Mouse (Mus musculus): ENCODE data around the gene Oxt. TPM values are rescaled to one million over a fixed set of nuclear protein-coding genes. Genes with fewer than 3 reads are reported as not detected.
"Not testable (repeated sequence)": the region's sequence is repeated elsewhere in the genome, so short reads cannot be mapped to it uniquely, and the experiment has no call there.

The Oxt gene
- polyA plus RNA-seq, 1 experiment from 2014 or later = not detected

- ATAC-seq (ENCODE audit: low read depth) = no peak
- H3K27ac ChIP-seq (ENCODE audit: low read depth, low read length) = no peak overlapping the region
- no peaks in the 10 kb centered on the region for H3K27me3 ChIP-seq (ENCODE audit: control insufficient read depth, insufficient read depth, low read length)
- no peaks in the 10 kb centered on the region for H3K9me3 ChIP-seq (ENCODE audit: control insufficient read depth, low read length)
- peaks cover 12% of the 10 kb centered on the region for H3K36me3 ChIP-seq (ENCODE audit: control insufficient read depth, insufficient read depth, low read length)
- H3K9ac ChIP-seq (replicated peaks; ENCODE audit: low read depth, low read length) = no peak overlapping the region
- no peak overlapping the region for H3K4me3 ChIP-seq (ENCODE audit: low read depth, low read length)
- no peak overlapping the region for H3K4me2 ChIP-seq (ENCODE audit: low read depth, low read length)
- H3K4me1 ChIP-seq (ENCODE audit: control insufficient read depth, insufficient read depth, low read length) = peaks cover 2% of the 10 kb centered on the region; the same call in 1 of the 2 replicates
Measured at GRCm38 (mm10) chr2:130569926-130570325, 6.0 kb upstream of the Oxt start.

GRCm38 (mm10) chr2:130574960-130575359 is 1.0 kb upstream of the Oxt start:
- 83% methylated on average over 5 of the region's 5 CpGs for WGBS
- peaks cover 37% of the 10 kb centered on the region for H3K27me3 ChIP-seq (ENCODE audit: control insufficient read depth, insufficient read depth, low read length)

GRCm38 (mm10) chr2:130576564-130576963 is 591 bp downstream of the Oxt start:
- not testable (repeated sequence) for H3K4me1 ChIP-seq (ENCODE audit: control insufficient read depth, insufficient read depth, low read length); H3K27ac ChIP-seq (ENCODE audit: low read depth, low read length); H3K9me3 ChIP-seq (ENCODE audit: control insufficient read depth, low read length); ATAC-seq (ENCODE audit: low read depth); H3K36me3 ChIP-seq (ENCODE audit: control insufficient read depth, insufficient read depth, low read length)
- peaks cover 42% of the 10 kb centered on the region for H3K27me3 ChIP-seq (ENCODE audit: control insufficient read depth, insufficient read depth, low read length)
- H3K4me3 ChIP-seq (ENCODE audit: low read depth, low read length) = peak overlapping the region; percentile 19
- H3K9ac ChIP-seq (replicated peaks; ENCODE audit: low read depth, low read length) = 0 out of 2 replicates have a peak overlapping the region, but pooled peaks have one; percentile 7
- 2% methylated on average over 29 of the region's 32 CpGs for WGBS
- peak overlapping the region; percentile 40 for H3K4me2 ChIP-seq (ENCODE audit: low read depth, low read length)

More at GRCm38 (mm10) chr2:130574960-130575359, 1.0 kb upstream of the Oxt start:
- Histone ChIP-seq H3K4me1 (ENCODE audit: control insufficient read depth, insufficient read depth, low read length) (0 out of 2 replicates have a peak, but pooled peaks cover 3% of the 10 kb centered on the region), H3K36me3 (ENCODE audit: control insufficient read depth, insufficient read depth, low read length) (no peaks in the 10 kb centered on the region), H3K4me2 (ENCODE audit: low read depth, low read length) (no peak overlapping the region), H3K4me3 (ENCODE audit: low read depth, low read length) (no peak overlapping the region), H3K9ac (replicated peaks; ENCODE audit: low read depth, low read length) (no peak overlapping the region), H3K9me3 (ENCODE audit: control insufficient read depth, low read length) (no peaks in the 10 kb centered on the region), H3K27ac (ENCODE audit: low read depth, low read length) (no peak overlapping the region)
- no peak for ATAC-seq (ENCODE audit: low read depth)

DNA sequence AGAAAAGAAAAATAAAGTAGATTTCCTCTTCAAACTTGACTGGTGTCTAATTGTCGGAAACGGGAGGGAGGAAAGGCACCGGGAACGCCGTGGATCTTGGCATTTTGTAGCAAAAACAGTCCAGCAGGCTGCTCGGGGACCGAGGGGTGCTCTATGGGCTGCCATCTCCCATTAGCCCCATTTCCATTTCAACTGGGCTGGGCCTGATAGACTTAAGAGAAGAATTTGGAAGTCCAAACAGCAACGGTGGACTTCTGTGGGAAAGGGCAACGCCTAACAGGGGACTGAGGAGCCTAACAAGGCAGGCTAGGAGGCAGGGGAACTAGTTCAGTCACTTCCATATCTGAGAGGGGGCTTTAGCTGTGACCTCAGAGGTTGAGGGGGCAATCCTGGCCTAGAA is 1.0 kb downstream of the Oxt start:
- Histone ChIP-seq H3K36me3 (ENCODE audit: control insufficient read depth, insufficient read depth, low read length) (no peaks in the 10 kb centered on the region), H3K4me3 (ENCODE audit: low read depth, low read length) (peak overlapping the region; percentile 19), H3K9me3 (ENCODE audit: control insufficient read depth, low read length) (no peaks in the 10 kb centered on the region), H3K27ac (ENCODE audit: low read depth, low read length) (no peak overlapping the region), H3K27me3 (ENCODE audit: control insufficient read depth, insufficient read depth, low read length) (peaks cover 42% of the 10 kb centered on the region), H3K4me2 (ENCODE audit: low read depth, low read length) (no peak overlapping the region; the same call in 1 of the 2 replicates), H3K4me1 (ENCODE audit: control insufficient read depth, insufficient read depth, low read length) (0 out of 2 replicates have a peak, but pooled peaks cover 3% of the 10 kb centered on the region), H3K9ac (replicated peaks; ENCODE audit: low read depth, low read length) (no peak overlapping the region)
- no peak for ATAC-seq (ENCODE audit: low read depth)
- WGBS = 1% methylated on average over 9 of the region's 9 CpGs

DNA sequence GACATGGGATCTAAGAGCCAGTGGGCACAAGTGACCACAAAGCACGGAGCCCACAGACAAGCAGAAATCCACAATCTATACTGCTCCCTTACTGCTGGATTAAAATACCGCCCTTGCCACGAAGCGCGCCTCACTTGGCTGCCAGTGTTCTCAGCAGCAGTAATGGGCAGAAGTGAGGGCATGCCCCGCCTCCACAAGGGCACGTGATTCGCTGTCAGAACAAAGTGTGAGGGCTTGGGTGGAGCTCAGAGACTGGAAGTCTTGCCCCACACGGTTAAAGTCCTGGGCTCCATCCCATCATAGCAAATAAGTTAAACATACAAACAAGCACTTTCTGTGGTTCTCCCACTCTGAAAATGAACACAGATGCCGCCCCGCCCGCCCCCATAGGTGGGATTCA is 1.7 kb downstream of the Oxt start:
- Histone ChIP-seq H3K36me3 (ENCODE audit: control insufficient read depth, insufficient read depth, low read length) (no peaks in the 10 kb centered on the region), H3K9ac (replicated peaks; ENCODE audit: low read depth, low read length) (no peak overlapping the region), H3K9me3 (ENCODE audit: control insufficient read depth, low read length) (no peaks in the 10 kb centered on the region), H3K4me3 (ENCODE audit: low read depth, low read length) (no peak overlapping the region), H3K27ac (ENCODE audit: low read depth, low read length) (no peak overlapping the region), H3K4me2 (ENCODE audit: low read depth, low read length) (no peak overlapping the region), H3K27me3 (ENCODE audit: control insufficient read depth, insufficient read depth, low read length) (peaks cover 47% of the 10 kb centered on the region), H3K4me1 (ENCODE audit: control insufficient read depth, insufficient read depth, low read length) (0 out of 2 replicates have a peak, but pooled peaks cover 3% of the 10 kb centered on the region)
- ATAC-seq (ENCODE audit: low read depth) = no peak
- WGBS = 5% methylated on average over 12 of the region's 12 CpGs

GRCm38 (mm10) chr2:130578148-130578547 is 2.2 kb downstream of the Oxt start:
- 0 out of 2 replicates have a peak, but pooled peaks cover 3% of the 10 kb centered on the region for H3K4me1 ChIP-seq (ENCODE audit: control insufficient read depth, insufficient read depth, low read length)
- 11% methylated on average over 11 of the region's 11 CpGs for WGBS
- no peak overlapping the region for H3K27ac ChIP-seq (ENCODE audit: low read depth, low read length)
- no peak overlapping the region for H3K4me3 ChIP-seq (ENCODE audit: low read depth, low read length)
- H3K27me3 ChIP-seq (ENCODE audit: control insufficient read depth, insufficient read depth, low read length) = peaks cover 49% of the 10 kb centered on the region
- no peak for ATAC-seq (ENCODE audit: low read depth)
- no peaks in the 10 kb centered on the region for H3K9me3 ChIP-seq (ENCODE audit: control insufficient read depth, low read length)
- no peaks in the 10 kb centered on the region for H3K36me3 ChIP-seq (ENCODE audit: control insufficient read depth, insufficient read depth, low read length)
- no peak overlapping the region for H3K4me2 ChIP-seq (ENCODE audit: low read depth, low read length)
- H3K9ac ChIP-seq (replicated peaks; ENCODE audit: low read depth, low read length) = no peak overlapping the region

- Histone ChIP-seq H3K27me3 (ENCODE audit: control insufficient read depth, insufficient read depth, low read length) (peaks cover 49% of the 10 kb centered on the region), H3K9ac (replicated peaks; ENCODE audit: low read depth, low read length) (no peak overlapping the region), H3K4me1 (ENCODE audit: control insufficient read depth, insufficient read depth, low read length) (0 out of 2 replicates have a peak, but pooled peaks cover 3% of the 10 kb centered on the region), H3K27ac (ENCODE audit: low read depth, low read length) (no peak overlapping the region), H3K4me2 (ENCODE audit: low read depth, low read length) (no peak overlapping the region), H3K9me3 (ENCODE audit: control insufficient read depth, low read length) (no peaks in the 10 kb centered on the region), H3K36me3 (ENCODE audit: control insufficient read depth, insufficient read depth, low read length) (no peaks in the 10 kb centered on the region), H3K4me3 (ENCODE audit: low read depth, low read length) (no peak overlapping the region)
- ATAC-seq (ENCODE audit: low read depth) = no peak
- 6% methylated on average over 8 of the region's 8 CpGs for WGBS
Measured at GRCm38 (mm10) chr2:130579791-130580190, 3.8 kb downstream of the Oxt start.

DNA sequence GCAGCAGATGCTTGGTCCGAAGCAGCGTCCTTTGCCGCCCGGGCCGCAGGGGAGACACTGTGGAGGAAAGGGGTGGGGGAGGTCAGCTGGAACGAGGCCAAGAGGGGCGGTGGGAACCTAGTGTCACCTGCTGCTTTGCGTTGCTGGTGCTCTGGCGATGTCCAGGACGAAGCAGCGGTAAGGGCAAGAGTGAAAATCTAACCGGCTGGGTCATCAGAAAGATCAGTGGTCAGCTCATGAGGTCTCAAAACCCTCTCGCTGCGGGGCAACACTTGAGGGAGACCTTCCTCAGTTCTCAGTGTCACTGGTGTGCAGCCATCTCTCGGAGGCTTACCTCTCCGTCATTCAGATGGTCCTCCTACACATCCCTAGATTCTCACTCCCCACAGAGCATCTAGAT is 5.2 kb downstream of the Oxt start:
- Histone ChIP-seq H3K4me1 (ENCODE audit: control insufficient read depth, insufficient read depth, low read length) (0 out of 2 replicates have a peak, but pooled peaks cover 3% of the 10 kb centered on the region), H3K36me3 (ENCODE audit: control insufficient read depth, insufficient read depth, low read length) (no peaks in the 10 kb centered on the region), H3K4me3 (ENCODE audit: low read depth, low read length) (peak overlapping the region; percentile 26), H3K27ac (ENCODE audit: low read depth, low read length) (no peak overlapping the region), H3K4me2 (ENCODE audit: low read depth, low read length) (peak overlapping the region; percentile 32; the same call in 1 of the 2 replicates), H3K9me3 (ENCODE audit: control insufficient read depth, low read length) (no peaks in the 10 kb centered on the region), H3K27me3 (ENCODE audit: control insufficient read depth, insufficient read depth, low read length) (peaks cover 37% of the 10 kb centered on the region), H3K9ac (replicated peaks; ENCODE audit: low read depth, low read length) (no peak overlapping the region)
- no peak for ATAC-seq (ENCODE audit: low read depth)
- WGBS = 2% methylated on average over 15 of the region's 16 CpGs

DNA sequence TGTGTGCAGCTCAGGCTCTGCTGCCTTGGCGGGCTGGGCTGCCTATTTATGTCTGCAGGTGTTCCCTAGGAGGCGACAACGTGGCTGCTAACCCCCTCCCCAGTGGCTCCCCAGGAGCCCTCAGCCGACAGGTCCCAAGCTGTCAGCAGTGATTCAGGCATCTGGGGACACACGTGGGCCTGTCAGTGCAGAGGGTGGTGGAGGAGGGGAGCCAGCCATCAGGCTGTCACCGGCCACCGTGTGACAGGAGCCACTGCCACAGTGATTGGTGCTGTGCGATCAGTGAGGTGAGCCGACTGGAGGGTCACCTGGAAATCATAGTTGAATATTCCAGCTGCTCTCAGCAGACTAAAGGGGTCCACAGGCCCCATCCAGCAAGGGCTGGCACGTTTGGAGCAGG is 6.6 kb downstream of the Oxt start, which contains the start of gene Avp:
Gene Avp, minus strand, starts transcription at position 3 of the 400 bp plus-strand sequence.
- Histone ChIP-seq H3K4me2 (ENCODE audit: low read depth, low read length) (no peak within 1 kb of the TSS), H3K4me1 (ENCODE audit: control insufficient read depth, insufficient read depth, low read length) (0 out of 2 replicates have a peak, but pooled peaks cover 2% of the 10 kb centered on the region), H3K9ac (replicated peaks; ENCODE audit: low read depth, low read length) (no peak within 1 kb of the TSS), H3K4me3 (ENCODE audit: low read depth, low read length) (no peak within 1 kb of the TSS), H3K27ac (ENCODE audit: low read depth, low read length) (no peak within 1 kb of the TSS), H3K27me3 (ENCODE audit: control insufficient read depth, insufficient read depth, low read length) (peaks cover 30% of the 10 kb centered on the region), H3K9me3 (ENCODE audit: control insufficient read depth, low read length) (no peaks in the 10 kb centered on the region), H3K36me3 (ENCODE audit: control insufficient read depth, insufficient read depth, low read length) (no peaks in the 10 kb centered on the region)
- no peak for ATAC-seq (ENCODE audit: low read depth)
- WGBS = 33% methylated on average over 10 of the region's 10 CpGs

Measured in neural tube, embryonic 14.5 days (tissue).